ENCODE assay signal across 5 mouse cellular contexts in genomic region chr6:99029438-99029837, GRCm38 (mm10).
"Had no signal": no experiment of that assay in that cellular context is flagged by ENCODE, and none has a peak within 500 bp of the region (broad histone marks: within the 10 kb centered on the region; RNA-seq: fewer than 3 reads in every experiment).

No protein-coding gene starts in this region.

- H3K27ac ChIP-seq: liver, embryonic 14.5 days had no signal

- DNase-seq: kidney, adult 11 months; midbrain, embryonic 14.5 days; right cerebral cortex, postnatal 4 days; thymus, postnatal 25 days had no signal
